Mouse (Mus musculus): ENCODE results near the gene Spaca6.
A peak's percentile ranks its signal among the peaks of the same experiment; 100 is the strongest.

GRCm38 (mm10) chr17:17845187-17846027, 18.4 kb downstream of the Spaca6 start:
- 0 out of 2 replicates have a peak, but pooled peaks have one; percentile 3 for TF ChIP-seq CTCF (IDR thresholded peaks at IDR 0.05; ENCODE audit: insufficient read depth, low read length)
- no peak for TF ChIP-seq POLR2A (IDR thresholded peaks at IDR 0.05; ENCODE audit: borderline replicate concordance, extremely low read depth, low read depth, low read length)

Measured in lung, adult 2 months (tissue).